11 mouse cellular contexts compared by ENCODE assay signal in the genomic region with DNA sequence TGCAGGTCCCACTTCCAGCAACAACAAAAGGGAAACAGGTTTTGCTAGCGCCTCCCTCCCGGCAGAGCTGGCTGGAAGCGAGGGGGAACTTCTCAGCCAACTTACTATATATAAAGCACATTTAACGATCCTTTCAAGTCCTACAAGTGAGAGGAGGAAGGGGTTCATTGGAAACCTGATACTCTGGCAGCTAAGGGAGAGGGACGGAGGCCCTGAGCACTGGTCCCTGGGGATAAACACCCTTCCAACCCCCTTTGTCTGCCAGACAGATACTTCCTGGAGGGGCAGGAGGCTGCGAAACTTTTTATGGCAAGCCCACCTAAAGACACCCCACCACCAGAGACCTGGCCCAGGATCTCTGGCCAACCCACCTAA. TPM values are rescaled to one million over a fixed set of nuclear protein-coding genes. Genes with fewer than 3 reads are reported as not detected.
DNase-seq lines count a peak whose midpoint lies in the region; ATAC-seq and TF ChIP-seq lines count a peak whose summit lies in the region.
"Had no signal": no experiment of that assay in that cellular context is flagged by ENCODE, and none has a peak within 500 bp of the region (broad histone marks: within the 10 kb centered on the region; RNA-seq: fewer than 3 reads in every experiment).

No protein-coding gene starts in this region.

- H3K9me3 ChIP-seq in heart, embryonic 14.5 days (ENCODE audit: control insufficient read depth, low read length) = no peaks in the 10 kb centered on the region
- no peaks in the 10 kb centered on the region for H3K9me3 ChIP-seq in hindbrain, embryonic 11.5 days (ENCODE audit: control insufficient read depth, low read length)
- H3K9me3 ChIP-seq in midbrain, embryonic 11.5 days (ENCODE audit: control insufficient read depth, low read length) = no peaks in the 10 kb centered on the region
- H3K9me3 ChIP-seq: megakaryocyte, embryonic 14.5 days had no signal

- TF ChIP-seq POLR2A in heart, adult 2 months (IDR thresholded peaks at IDR 0.05; ENCODE audit: insufficient read depth, low read depth, low read length) = no peak
- no peak for TF ChIP-seq POLR2A in brain, embryonic 14.5 days (IDR thresholded peaks at IDR 0.05; ENCODE audit: borderline replicate concordance, extremely low read depth, insufficient read depth, insufficient read length, poor library complexity, severe bottlenecking)

- DNase-seq in heart, adult 2 months = no peak
- peak; percentile 72 for DNase-seq in brain, embryonic 14.5 days (ENCODE audit: low read depth)
- DNase-seq in hindbrain, embryonic 11.5 days (ENCODE audit: low spot score) = peak; percentile 32
- DNase-seq in midbrain, embryonic 11.5 days (ENCODE audit: low spot score, missing footprints) = peak; percentile 93
- DNase-seq in spleen, postnatal 14 days (ENCODE audit: low spot score in 2 of 2) = no peak
- no peak for DNase-seq in gastrocnemius, adult 2 months
- DNase-seq in urinary bladder, postnatal 10 days (ENCODE audit: low spot score) = no peak
- DNase-seq: adrenal gland, adult 2 months; kidney, adult 18-20 months had no signal

- no peak; the same call in 1 of the 2 replicates for ATAC-seq in heart, embryonic 14.5 days (ENCODE audit: insufficient number of reproducible peaks, insufficient read depth, low FRiP score, low read depth)
- ATAC-seq in hindbrain, embryonic 11.5 days (ENCODE audit: low FRiP score) = 0 out of 2 replicates have a peak, but pooled peaks have one; percentile 23
- ATAC-seq in midbrain, embryonic 11.5 days (ENCODE audit: low FRiP score) = no peak

- H3K4me1 ChIP-seq in heart, embryonic 14.5 days (ENCODE audit: control insufficient read depth in 2 of 2, insufficient read depth in 2 of 2, low read length in 2 of 2) = peaks cover 74 to 83% of the 10 kb centered on the region in 2 experiments
- H3K4me1 ChIP-seq in heart, adult 2 months (ENCODE audit: control insufficient read depth, insufficient read depth, low read length) = peaks cover 5% of the 10 kb centered on the region
- H3K4me1 ChIP-seq in hindbrain, embryonic 11.5 days (replicated peaks; ENCODE audit: control insufficient read depth, insufficient read depth, low read length) = peaks cover 15% of the 10 kb centered on the region
- peaks cover 31% of the 10 kb centered on the region for H3K4me1 ChIP-seq in midbrain, embryonic 11.5 days (ENCODE audit: control insufficient read depth, insufficient read depth, low read length)

- intact Hi-C loops in heart, adult 2 months (cut with DNase I) = no loop called here
- intact Hi-C loops in gastrocnemius, adult 2 months (cut with DNase I) = no loop called here

- WGBS in heart, embryonic 14.5 days = 4% methylated on average over 6 of the region's 6 CpGs
- 31% methylated on average over 6 of the region's 6 CpGs for WGBS in heart, adult 2 months
- 5% methylated on average over 6 of the region's 6 CpGs for WGBS in hindbrain, embryonic 11.5 days
- WGBS in midbrain, embryonic 11.5 days = 5% methylated on average over 6 of the region's 6 CpGs

- H3K4me3 ChIP-seq in heart, embryonic 14.5 days (ENCODE audit: control insufficient read depth in 1 of 2, insufficient read depth in 1 of 2, low read depth in 1 of 2, low read length in 2 of 2) = peak overlapping the region in 1 of 2 experiments; percentile 11; a peak in 3 of 4 replicates
- no peak overlapping the region for H3K4me3 ChIP-seq in heart, adult 2 months
- H3K4me3 ChIP-seq in hindbrain, embryonic 11.5 days (ENCODE audit: low read depth, low read length) = no peak overlapping the region
- no peak overlapping the region for H3K4me3 ChIP-seq in midbrain, embryonic 11.5 days (ENCODE audit: low read depth, low read length)
- H3K4me3 ChIP-seq in gastrocnemius, adult 2 months = no peak overlapping the region
- H3K4me3 ChIP-seq: megakaryocyte, embryonic 14.5 days had no signal

- no peaks in the 10 kb centered on the region for H3K36me3 ChIP-seq in heart, embryonic 14.5 days (ENCODE audit: control insufficient read depth, insufficient read depth, low read length)
- H3K36me3 ChIP-seq in heart, adult 2 months (ENCODE audit: control insufficient read depth, insufficient read depth, low read length) = no peaks in the 10 kb centered on the region
- H3K36me3 ChIP-seq in hindbrain, embryonic 11.5 days (ENCODE audit: control insufficient read depth, insufficient read depth, low read length) = no peaks in the 10 kb centered on the region
- H3K36me3 ChIP-seq in midbrain, embryonic 11.5 days (ENCODE audit: control insufficient read depth, insufficient read depth, low read length) = no peaks in the 10 kb centered on the region

- H3K79me2 ChIP-seq in heart, adult 2 months (replicated peaks; ENCODE audit: control insufficient read depth, insufficient read depth, low read length) = no peaks in the 10 kb centered on the region

- peak overlapping the region; percentile 60 for H3K4me2 ChIP-seq in heart, embryonic 14.5 days (ENCODE audit: low read length)
- H3K4me2 ChIP-seq in hindbrain, embryonic 11.5 days (replicated peaks; ENCODE audit: low read depth, low read length) = peak overlapping the region; percentile 26; the same call in 1 of the 2 replicates
- H3K4me2 ChIP-seq in midbrain, embryonic 11.5 days = peak overlapping the region; percentile 38

- H3K27me3 ChIP-seq in heart, embryonic 14.5 days (ENCODE audit: control insufficient read depth, insufficient read depth, low read length) = no peaks in the 10 kb centered on the region
- no peaks in the 10 kb centered on the region for H3K27me3 ChIP-seq in heart, adult 2 months (ENCODE audit: control insufficient read depth, insufficient read depth, low read length)
- no peaks in the 10 kb centered on the region for H3K27me3 ChIP-seq in hindbrain, embryonic 11.5 days (ENCODE audit: control insufficient read depth, insufficient read depth, low read length)
- H3K27me3 ChIP-seq in midbrain, embryonic 11.5 days (ENCODE audit: control insufficient read depth, insufficient read depth, low read length) = no peaks in the 10 kb centered on the region

- peak overlapping the region; percentile 81 to 83 for H3K27ac ChIP-seq in heart, embryonic 14.5 days (replicated peaks in 1 of 2; ENCODE audit: control insufficient read depth in 1 of 2, insufficient read depth in 1 of 2, low read depth in 2 of 2, low read length in 2 of 2)
- H3K27ac ChIP-seq in heart, adult 2 months = no peak overlapping the region
- peak overlapping the region; percentile 80 for H3K27ac ChIP-seq in hindbrain, embryonic 11.5 days (ENCODE audit: low read depth, low read length)
- H3K27ac ChIP-seq in midbrain, embryonic 11.5 days (ENCODE audit: low read depth, low read length) = peak overlapping the region; percentile 82
- no peak overlapping the region for H3K27ac ChIP-seq in gastrocnemius, adult 2 months

- TF ChIP-seq CTCF in heart, adult 2 months (IDR thresholded peaks at IDR 0.05) = no peak
- TF ChIP-seq CTCF in brain, embryonic 14.5 days (IDR thresholded peaks at IDR 0.05; ENCODE audit: borderline replicate concordance, extremely low read depth, insufficient read depth, insufficient read length) = no peak
- TF ChIP-seq CTCF in gastrocnemius, adult 2 months (IDR thresholded peaks at IDR 0.05) = no peak

- H3K9ac ChIP-seq in heart, embryonic 14.5 days (ENCODE audit: low read length) = peak overlapping the region; percentile 63
- H3K9ac ChIP-seq in heart, adult 2 months (ENCODE audit: low read depth, low read length) = no peak overlapping the region
- no peak overlapping the region; the same call in 1 of the 2 replicates for H3K9ac ChIP-seq in hindbrain, embryonic 11.5 days (ENCODE audit: low read depth, low read length)
- H3K9ac ChIP-seq in midbrain, embryonic 11.5 days (ENCODE audit: low read length) = peak overlapping the region; percentile 72

- TF ChIP-seq EP300 in heart, adult 2 months (IDR thresholded peaks at IDR 0.05; ENCODE audit: insufficient read depth, low read depth, low read length) = no peak

RNA-seq across cellular contexts. Expression of a gene that starts 10.9 kb away (rescaled TPM):
- 12.8 and 21.3 TPM in 2 replicates for polyA plus RNA-seq in heart, embryonic 14.5 days (2014; fragmentation: Nextera tagmentation; extraction: Ambion mirVana)
- 1 to 10 TPM; 2.6 TPM for total RNA-seq in heart, adult 2 months (2021)
- 2.8 and 3.1 TPM in 2 replicates for polyA plus RNA-seq in heart, adult 2 months (2012; rRNA removed)
- 22.9 and 38.7 TPM in 2 replicates for polyA plus RNA-seq in brain, embryonic 14.5 days (2012; rRNA removed)
- 16.0 and 21.5 TPM in 2 replicates for polyA plus RNA-seq in hindbrain, embryonic 11.5 days (2014; fragmentation: Nextera tagmentation; extraction: Ambion mirVana)
- polyA plus RNA-seq in midbrain, embryonic 11.5 days (2014; fragmentation: Nextera tagmentation; extraction: Ambion mirVana) = 16.7 and 19.5 TPM in 2 replicates
- under 1 TPM; 0.28 to 0.78 TPM for total RNA-seq in gastrocnemius, adult 2 months (2021)

RNA-seq across cellular contexts. Expression of a gene that starts 27.4 kb away (rescaled TPM):
- polyA plus RNA-seq in heart, embryonic 14.5 days (2014; fragmentation: Nextera tagmentation; extraction: Ambion mirVana) = 20.3 and 21.4 TPM in 2 replicates
- 10 to 100 TPM; 23.5 to 25.7 TPM for total RNA-seq in heart, adult 2 months (2021)
- 20.9 and 22.3 TPM in 2 replicates for polyA plus RNA-seq in heart, adult 2 months (2012; rRNA removed)
- polyA plus RNA-seq in brain, embryonic 14.5 days (2012; rRNA removed) = 30.0 and 34.5 TPM in 2 replicates
- polyA plus RNA-seq in hindbrain, embryonic 11.5 days (2014; fragmentation: Nextera tagmentation; extraction: Ambion mirVana) = 22.7 and 29.8 TPM in 2 replicates
- polyA plus RNA-seq in midbrain, embryonic 11.5 days (2014; fragmentation: Nextera tagmentation; extraction: Ambion mirVana) = 26.6 and 29.8 TPM in 2 replicates
- 10 to 100 TPM; 10.9 to 13.1 TPM for total RNA-seq in gastrocnemius, adult 2 months (2021)

RNA-seq across cellular contexts. Expression of a gene that starts 27.6 kb away (rescaled TPM):
- polyA plus RNA-seq in heart, embryonic 14.5 days (2014; fragmentation: Nextera tagmentation; extraction: Ambion mirVana) = 116 and 122 TPM in 2 replicates
- 100 to 1,000 TPM; 112 to 132 TPM for total RNA-seq in heart, adult 2 months (2021)
- 71.5 and 87.8 TPM in 2 replicates for polyA plus RNA-seq in heart, adult 2 months (2012; rRNA removed)
- 47.2 and 53.1 TPM in 2 replicates for polyA plus RNA-seq in brain, embryonic 14.5 days (2012; rRNA removed)
- polyA plus RNA-seq in hindbrain, embryonic 11.5 days (2014; fragmentation: Nextera tagmentation; extraction: Ambion mirVana) = 94.8 and 95.2 TPM in 2 replicates
- 97.8 and 100 TPM in 2 replicates for polyA plus RNA-seq in midbrain, embryonic 11.5 days (2014; fragmentation: Nextera tagmentation; extraction: Ambion mirVana)
- 100 to 1,000 TPM in 1 of 2 experiments, 10 to 100 TPM in 1; 82.7 to 120 TPM for total RNA-seq in gastrocnemius, adult 2 months (2021)

RNA-seq across cellular contexts. Expression of a gene that starts 31.8 kb away (rescaled TPM):
- polyA plus RNA-seq in heart, embryonic 14.5 days (2014; fragmentation: Nextera tagmentation; extraction: Ambion mirVana) = 31.3 and 34.3 TPM in 2 replicates
- 10 to 100 TPM; 16.8 to 18.4 TPM for total RNA-seq in heart, adult 2 months (2021)
- polyA plus RNA-seq in heart, adult 2 months (2012; rRNA removed) = 23.4 and 24.7 TPM in 2 replicates
- polyA plus RNA-seq in brain, embryonic 14.5 days (2012; rRNA removed) = 69.4 and 88.5 TPM in 2 replicates
- polyA plus RNA-seq in hindbrain, embryonic 11.5 days (2014; fragmentation: Nextera tagmentation; extraction: Ambion mirVana) = 25.9 and 30.5 TPM in 2 replicates
- 26.2 and 26.8 TPM in 2 replicates for polyA plus RNA-seq in midbrain, embryonic 11.5 days (2014; fragmentation: Nextera tagmentation; extraction: Ambion mirVana)
- total RNA-seq in gastrocnemius, adult 2 months (2021) = 1 to 10 TPM; 2.9 to 5.6 TPM

RNA-seq across cellular contexts. Expression of a gene that starts 55.8 kb away (rescaled TPM):
- 33.9 and 36.9 TPM in 2 replicates for polyA plus RNA-seq in heart, embryonic 14.5 days (2014; fragmentation: Nextera tagmentation; extraction: Ambion mirVana)
- total RNA-seq in heart, adult 2 months (2021) = 10 to 100 TPM; 10.7 to 11.3 TPM
- 19.4 and 24.3 TPM in 2 replicates for polyA plus RNA-seq in heart, adult 2 months (2012; rRNA removed)
- polyA plus RNA-seq in brain, embryonic 14.5 days (2012; rRNA removed) = 36.7 and 37.2 TPM in 2 replicates
- 57.9 and 58.4 TPM in 2 replicates for polyA plus RNA-seq in hindbrain, embryonic 11.5 days (2014; fragmentation: Nextera tagmentation; extraction: Ambion mirVana)
- polyA plus RNA-seq in midbrain, embryonic 11.5 days (2014; fragmentation: Nextera tagmentation; extraction: Ambion mirVana) = 53.4 and 60.0 TPM in 2 replicates
- 10 to 100 TPM in 1 of 2 experiments, 1 to 10 TPM in 1; 7.9 to 12.6 TPM for total RNA-seq in gastrocnemius, adult 2 months (2021)

Comparison
In these comparisons a context has a peak if more than half of its experiments do, and no peak if none do; other contexts are left out.
1. H3K27ac ChIP-seq: peak in heart, embryonic 14.5 days (2 of 2), hindbrain, embryonic 11.5 days (single experiment) and midbrain, embryonic 11.5 days (single experiment); none in heart, adult 2 months (single experiment) and gastrocnemius, adult 2 months (single experiment).
2. H3K9ac ChIP-seq: peak in heart, embryonic 14.5 days (single experiment) and midbrain, embryonic 11.5 days (single experiment); none in heart, adult 2 months (single experiment) and hindbrain, embryonic 11.5 days (single experiment).
3. DNase-seq: peak in brain, embryonic 14.5 days (single experiment), hindbrain, embryonic 11.5 days (single experiment) and midbrain, embryonic 11.5 days (single experiment); none in heart, adult 2 months (0 of 2), spleen, postnatal 14 days (0 of 2), gastrocnemius, adult 2 months (single experiment) and urinary bladder, postnatal 10 days (single experiment).
4. Peak in every context shown above with its lines, with median percentiles within 50 percentile points of each other: H3K4me2 ChIP-seq.